Mouse (Mus musculus): ENCODE measurements around the gene Trim47. TPM values are rescaled to one million over a fixed set of nuclear protein-coding genes. Genes with fewer than 3 reads are reported as not detected.
A peak's percentile ranks its signal among the peaks of the same experiment; 100 is the strongest.

Trim47 gene
- polyA plus RNA-seq, 1 experiment from 2014 or later = 31.2 TPM

- peak; percentile 17; the same call in 1 of the 2 replicates for ATAC-seq (ENCODE audit: low FRiP score, low TSS enrichment)
- under 1% methylated on average over 64 of the region's 70 CpGs for WGBS
- H3K4me2 ChIP-seq (replicated peaks; ENCODE audit: low read depth, low read length) = peak overlapping the region; percentile 71
- peak overlapping the region; percentile 71 for H3K9ac ChIP-seq (replicated peaks; ENCODE audit: low read length)
- H3K27ac ChIP-seq (ENCODE audit: low read length) = peak overlapping the region; percentile 38; the same call in 1 of the 2 replicates
- no peaks in the 10 kb centered on the region for H3K36me3 ChIP-seq (ENCODE audit: insufficient read depth, low read length)
- no peaks in the 10 kb centered on the region for H3K9me3 ChIP-seq (ENCODE audit: low read length)
- peak overlapping the region; percentile 61 for H3K4me3 ChIP-seq (ENCODE audit: low read length)
- peaks cover 58% of the 10 kb centered on the region for H3K4me1 ChIP-seq (ENCODE audit: insufficient read depth, low read length)
- H3K27me3 ChIP-seq (ENCODE audit: insufficient read depth, low read length) = peaks cover 47% of the 10 kb centered on the region
Observed at GRCm38 (mm10) chr11:116109441-116110081, 17.4 kb downstream of the Trim47 start.

- H3K9me3 ChIP-seq (ENCODE audit: low read length) = no peaks in the 10 kb centered on the region
- peak overlapping the region; percentile 71 for H3K4me2 ChIP-seq (replicated peaks; ENCODE audit: low read depth, low read length)
- peak overlapping the region; percentile 61 for H3K4me3 ChIP-seq (ENCODE audit: low read length)
- peak overlapping the region; percentile 71 for H3K9ac ChIP-seq (replicated peaks; ENCODE audit: low read length)
- 7% methylated on average over 23 of the region's 23 CpGs for WGBS
- H3K27ac ChIP-seq (ENCODE audit: low read length) = peak overlapping the region; percentile 38; the same call in 1 of the 2 replicates
- H3K36me3 ChIP-seq (ENCODE audit: insufficient read depth, low read length) = no peaks in the 10 kb centered on the region
- peaks cover 47% of the 10 kb centered on the region for H3K27me3 ChIP-seq (ENCODE audit: insufficient read depth, low read length)
- ATAC-seq (ENCODE audit: low FRiP score, low TSS enrichment) = no peak
- peaks cover 68% of the 10 kb centered on the region for H3K4me1 ChIP-seq (ENCODE audit: insufficient read depth, low read length)
Observed at GRCm38 (mm10) chr11:116108464-116109137, 18.4 kb downstream of the Trim47 start.

GRCm38 (mm10) chr11:116107777-116108285, 19.2 kb downstream of the Trim47 start:
- Histone ChIP-seq H3K36me3 (ENCODE audit: insufficient read depth, low read length) (no peaks in the 10 kb centered on the region), H3K27ac (ENCODE audit: low read length) (peak overlapping the region; percentile 50; the same call in 1 of the 2 replicates), H3K27me3 (ENCODE audit: insufficient read depth, low read length) (peaks cover 47% of the 10 kb centered on the region), H3K4me1 (ENCODE audit: insufficient read depth, low read length) (peaks cover 76% of the 10 kb centered on the region), H3K9ac (replicated peaks; ENCODE audit: low read length) (peak overlapping the region; percentile 59), H3K4me2 (replicated peaks; ENCODE audit: low read depth, low read length) (peak overlapping the region; percentile 71), H3K4me3 (ENCODE audit: low read length) (peak overlapping the region; percentile 61), H3K9me3 (ENCODE audit: low read length) (no peaks in the 10 kb centered on the region)
- WGBS = 21% methylated on average over 19 of the region's 19 CpGs
- no peak for ATAC-seq (ENCODE audit: low FRiP score, low TSS enrichment)

GRCm38 (mm10) chr11:116106963-116107776, 19.8 kb downstream of the Trim47 start:
- Histone ChIP-seq H3K36me3 (ENCODE audit: insufficient read depth, low read length) (no peaks in the 10 kb centered on the region), H3K4me2 (replicated peaks; ENCODE audit: low read depth, low read length) (peak overlapping the region; percentile 71), H3K9ac (replicated peaks; ENCODE audit: low read length) (peak overlapping the region; percentile 59), H3K27me3 (ENCODE audit: insufficient read depth, low read length) (peaks cover 47% of the 10 kb centered on the region), H3K4me1 (ENCODE audit: insufficient read depth, low read length) (peaks cover 81% of the 10 kb centered on the region), H3K9me3 (ENCODE audit: low read length) (no peaks in the 10 kb centered on the region), H3K27ac (ENCODE audit: low read length) (peak overlapping the region; percentile 50; the same call in 1 of the 2 replicates), H3K4me3 (ENCODE audit: low read length) (peak overlapping the region; percentile 61)
- 0 out of 2 replicates have a peak, but pooled peaks have one; percentile 10 for ATAC-seq (ENCODE audit: low FRiP score, low TSS enrichment)
- WGBS = 24% methylated on average over 14 of the region's 14 CpGs

- 0 out of 2 replicates have a peak overlapping the region, but pooled peaks have one; percentile 38 for H3K27ac ChIP-seq (ENCODE audit: low read length)
- no peak for ATAC-seq (ENCODE audit: low FRiP score, low TSS enrichment)
- WGBS = 19% methylated on average over 32 of the region's 32 CpGs
Observed at GRCm38 (mm10) chr11:116106154-116106962, 20.7 kb downstream of the Trim47 start.

GRCm38 (mm10) chr11:116105065-116105464, 21.9 kb downstream of the Trim47 start:
- Histone ChIP-seq H3K4me3 (ENCODE audit: low read length) (no peak overlapping the region), H3K4me2 (replicated peaks; ENCODE audit: low read depth, low read length) (no peak overlapping the region), H3K27ac (ENCODE audit: low read length) (0 out of 2 replicates have a peak overlapping the region, but pooled peaks have one; percentile 18), H3K9me3 (ENCODE audit: low read length) (no peaks in the 10 kb centered on the region), H3K4me1 (ENCODE audit: insufficient read depth, low read length) (peaks cover 94% of the 10 kb centered on the region), H3K27me3 (ENCODE audit: insufficient read depth, low read length) (peaks cover 30% of the 10 kb centered on the region), H3K9ac (replicated peaks; ENCODE audit: low read length) (no peak overlapping the region), H3K36me3 (ENCODE audit: insufficient read depth, low read length) (no peaks in the 10 kb centered on the region)
- 80% methylated on average over 2 of the region's 2 CpGs for WGBS
- no peak for ATAC-seq (ENCODE audit: low FRiP score, low TSS enrichment)

More at GRCm38 (mm10) chr11:116106154-116106962, 20.7 kb downstream of the Trim47 start:
- H3K4me1 ChIP-seq (ENCODE audit: insufficient read depth, low read length) = peaks cover 89% of the 10 kb centered on the region
- H3K27me3 ChIP-seq (ENCODE audit: insufficient read depth, low read length) = peaks cover 43% of the 10 kb centered on the region
- no peaks in the 10 kb centered on the region for H3K9me3 ChIP-seq (ENCODE audit: low read length)
- peak overlapping the region; percentile 71 for H3K4me2 ChIP-seq (replicated peaks; ENCODE audit: low read depth, low read length)
- peak overlapping the region; percentile 19 for H3K4me3 ChIP-seq (ENCODE audit: low read length)
- peak overlapping the region; percentile 48 for H3K9ac ChIP-seq (replicated peaks; ENCODE audit: low read length)
- no peaks in the 10 kb centered on the region for H3K36me3 ChIP-seq (ENCODE audit: insufficient read depth, low read length)

- peak overlapping the region; percentile 89 for H3K27ac ChIP-seq (ENCODE audit: low read length)
- peak overlapping the region; percentile 39; the same call in 1 of the 2 replicates for H3K9ac ChIP-seq (replicated peaks; ENCODE audit: low read length)
- WGBS = 31% methylated on average over 14 of the region's 14 CpGs
- no peak overlapping the region for H3K4me3 ChIP-seq (ENCODE audit: low read length)
- ATAC-seq (ENCODE audit: low FRiP score, low TSS enrichment) = peak; percentile 76
- peaks cover 21% of the 10 kb centered on the region for H3K27me3 ChIP-seq (ENCODE audit: insufficient read depth, low read length)
- H3K4me1 ChIP-seq (ENCODE audit: insufficient read depth, low read length) = peaks cover 93% of the 10 kb centered on the region
- no peaks in the 10 kb centered on the region for H3K9me3 ChIP-seq (ENCODE audit: low read length)
- H3K36me3 ChIP-seq (ENCODE audit: insufficient read depth, low read length) = no peaks in the 10 kb centered on the region
- H3K4me2 ChIP-seq (replicated peaks; ENCODE audit: low read depth, low read length) = peak overlapping the region; percentile 8; the same call in 1 of the 2 replicates
Observed at GRCm38 (mm10) chr11:116104006-116104646, 22.9 kb downstream of the Trim47 start.

GRCm38 (mm10) chr11:116103572-116103971, 23.4 kb downstream of the Trim47 start:
- Histone ChIP-seq H3K4me3 (ENCODE audit: low read length) (no peak overlapping the region), H3K36me3 (ENCODE audit: insufficient read depth, low read length) (no peaks in the 10 kb centered on the region), H3K27ac (ENCODE audit: low read length) (peak overlapping the region; percentile 89), H3K4me2 (replicated peaks; ENCODE audit: low read depth, low read length) (0 out of 2 replicates have a peak overlapping the region, but pooled peaks have one; percentile 8), H3K27me3 (ENCODE audit: insufficient read depth, low read length) (peaks cover 16% of the 10 kb centered on the region), H3K4me1 (ENCODE audit: insufficient read depth, low read length) (peaks cover 93% of the 10 kb centered on the region), H3K9ac (replicated peaks; ENCODE audit: low read length) (no peak overlapping the region), H3K9me3 (ENCODE audit: low read length) (no peaks in the 10 kb centered on the region)
- no peak for ATAC-seq (ENCODE audit: low FRiP score, low TSS enrichment)
- WGBS = 61% methylated on average over 12 of the region's 12 CpGs

Measured in kidney, embryonic 16.5 days (tissue).